Mouse (Mus musculus): ENCODE data around the gene Trpv6. TPM values are rescaled to one million over a fixed set of nuclear protein-coding genes. Genes with fewer than 3 reads are reported as not detected.
A peak's percentile ranks its signal among the peaks of the same experiment; 100 is the strongest.

Gene Trpv6
- total and polyA plus RNA-seq, 3 experiments = not detected

GRCm38 (mm10) chr6:41605061-41605793 lies 31.0 kb downstream of the Trpv6 start, which contains the start of gene Ephb6:
Ephb6 (plus strand) TSS chr6:41605482.
- Histone ChIP-seq H3K36me3 (replicated peaks in 1 of 2; ENCODE audit: control insufficient read depth in 1 of 2, insufficient read depth in 1 of 2, low read length in 1 of 2) (no peaks in the 10 kb centered on the region), H3K27me3 (replicated peaks) (no peaks in the 10 kb centered on the region), H3K9me3 (replicated peaks; ENCODE audit: low read length) (no peaks in the 10 kb centered on the region), H3K27ac (ENCODE audit: insufficient read depth, low read depth) (no peak within 1 kb of the TSS), H3K4me2 (ENCODE audit: insufficient read depth, low read depth, poor library complexity, severe bottlenecking) (no peak within 1 kb of the TSS), H3K79me2 (replicated peaks; ENCODE audit: control insufficient read depth, extremely low read depth, insufficient read depth, poor library complexity, severe bottlenecking) (no peaks in the 10 kb centered on the region), H3K9ac (ENCODE audit: insufficient read depth, low read depth) (no peak within 1 kb of the TSS), H3K4me1 (ENCODE audit: control insufficient read depth in 1 of 2, insufficient read depth in 2 of 2) (no peaks in the 10 kb centered on the region), H3K4me3 (replicated peaks in 1 of 3; ENCODE audit: low read depth in 2 of 3, low read length in 2 of 3, poor library complexity in 1 of 3) (no peak within 1 kb of the TSS)
- DNase-seq (ENCODE audit: extremely low read depth) = no peak
- dilution Hi-C loops (cut with MboI; ENCODE audit: extremely low pct_ligation_motif_present, extremely low pct_unique_long_range_greater_than_20kb, low sequenced_read_pairs) = no loop called here
- in situ Hi-C loops (cut with MboI; ENCODE audit: low pct_ligation_motif_present, low pct_unique_long_range_greater_than_20kb, low sequenced_read_pairs) = no loop called here
- TF ChIP-seq MAX (IDR thresholded peaks at IDR 0.05; ENCODE audit: low read length) = no peak
- TF ChIP-seq IRF4 (IDR thresholded peaks at IDR 0.05; ENCODE audit: low read depth, low read length) = no peak
- TF ChIP-seq CHD1 (IDR thresholded peaks at IDR 0.05; ENCODE audit: low read depth, low read length) = no peak
- TF ChIP-seq PAX5 (IDR thresholded peaks at IDR 0.05; ENCODE audit: low read length) = no peak
- TF ChIP-seq MXI1 (IDR thresholded peaks at IDR 0.05; ENCODE audit: low read depth, low read length) = no peak

- Histone ChIP-seq H3K9ac (ENCODE audit: insufficient read depth, low read depth) (no peak overlapping the region), H3K36me3 (replicated peaks in 1 of 2; ENCODE audit: control insufficient read depth in 1 of 2, insufficient read depth in 1 of 2, low read length in 1 of 2) (no peaks in the 10 kb centered on the region), H3K27me3 (replicated peaks) (no peaks in the 10 kb centered on the region), H3K4me1 (ENCODE audit: control insufficient read depth in 1 of 2, insufficient read depth in 2 of 2) (no peaks in the 10 kb centered on the region), H3K9me3 (replicated peaks; ENCODE audit: low read length) (no peaks in the 10 kb centered on the region), H3K27ac (ENCODE audit: insufficient read depth, low read depth) (no peak overlapping the region), H3K4me3 (replicated peaks in 1 of 3; ENCODE audit: low read depth in 2 of 3, low read length in 2 of 3, poor library complexity in 1 of 3) (no peak overlapping the region), H3K79me2 (replicated peaks; ENCODE audit: control insufficient read depth, extremely low read depth, insufficient read depth, poor library complexity, severe bottlenecking) (no peaks in the 10 kb centered on the region), H3K4me2 (ENCODE audit: insufficient read depth, low read depth, poor library complexity, severe bottlenecking) (no peak overlapping the region)
- in situ Hi-C loops (cut with MboI; ENCODE audit: low pct_ligation_motif_present, low pct_unique_long_range_greater_than_20kb, low sequenced_read_pairs) (no loop called here), dilution Hi-C loops (cut with MboI; ENCODE audit: extremely low pct_ligation_motif_present, extremely low pct_unique_long_range_greater_than_20kb, low sequenced_read_pairs) (no loop called here)
- DNase-seq (ENCODE audit: extremely low read depth) = no peak
- peak; percentile 25 for TF ChIP-seq RAD21 (IDR thresholded peaks at IDR 0.05; ENCODE audit: low read depth, low read length)
- no peak for TF ChIP-seq ZC3H11A (IDR thresholded peaks at IDR 0.05; ENCODE audit: low read depth, low read length)
- TF ChIP-seq ZKSCAN1 (IDR thresholded peaks at IDR 0.05; ENCODE audit: borderline replicate concordance, low read depth, low read length) = no peak
- TF ChIP-seq ETS1 (conservative IDR thresholded peaks at IDR 0.05; ENCODE audit: low read depth, low read length) = no peak
- no peak for TF ChIP-seq ZNF384 (IDR thresholded peaks at IDR 0.05; ENCODE audit: low read depth, low read length)
- peak; percentile 6; the same call in 1 of the 2 replicates for TF ChIP-seq SMC3 (IDR thresholded peaks at IDR 0.05; ENCODE audit: low read depth, low read length)
- peak in 1 of 2 experiments; percentile 20; a peak in 1 of 4 replicates for TF ChIP-seq CTCF (conservative IDR thresholded peaks at IDR 0.05 in 1 of 2, IDR thresholded peaks at IDR 0.05 in 1 of 2; ENCODE audit: low read depth in 2 of 2, low read length in 2 of 2)
Observed at GRCm38 (mm10) chr6:41604401-41605050, 31.7 kb downstream of the Trpv6 start.

GRCm38 (mm10) chr6:41582189-41582588 lies 54.0 kb downstream of the Trpv6 start:
- Histone ChIP-seq H3K4me3 (replicated peaks in 1 of 3; ENCODE audit: low read depth in 2 of 3, low read length in 2 of 3, poor library complexity in 1 of 3) (no peak overlapping the region), H3K79me2 (replicated peaks; ENCODE audit: control insufficient read depth, extremely low read depth, insufficient read depth, poor library complexity, severe bottlenecking) (no peaks in the 10 kb centered on the region), H3K9me3 (replicated peaks; ENCODE audit: low read length) (no peaks in the 10 kb centered on the region), H3K27me3 (replicated peaks) (no peaks in the 10 kb centered on the region), H3K9ac (ENCODE audit: insufficient read depth, low read depth) (no peak overlapping the region), H3K4me1 (ENCODE audit: control insufficient read depth in 1 of 2, insufficient read depth in 2 of 2) (no peaks in the 10 kb centered on the region), H3K4me2 (ENCODE audit: insufficient read depth, low read depth, poor library complexity, severe bottlenecking) (no peak overlapping the region), H3K27ac (ENCODE audit: insufficient read depth, low read depth) (no peak overlapping the region), H3K36me3 (replicated peaks in 1 of 2; ENCODE audit: control insufficient read depth in 1 of 2, insufficient read depth in 1 of 2, low read length in 1 of 2) (no peaks in the 10 kb centered on the region)
- in situ Hi-C loops (cut with MboI; ENCODE audit: low pct_ligation_motif_present, low pct_unique_long_range_greater_than_20kb, low sequenced_read_pairs) (no loop called here), dilution Hi-C loops (cut with MboI; ENCODE audit: extremely low pct_ligation_motif_present, extremely low pct_unique_long_range_greater_than_20kb, low sequenced_read_pairs) (no loop called here)
- no peak for TF ChIP-seq CHD2 (IDR thresholded peaks at IDR 0.05; ENCODE audit: low read length)
- no peak for TF ChIP-seq SIN3A (IDR thresholded peaks at IDR 0.05; ENCODE audit: low read length)
- no peak for TF ChIP-seq CTCF (conservative IDR thresholded peaks at IDR 0.05 in 1 of 2, IDR thresholded peaks at IDR 0.05 in 1 of 2; ENCODE audit: low read depth in 2 of 2, low read length in 2 of 2)
- DNase-seq (ENCODE audit: extremely low read depth) = no peak

Data from CH12.LX (cell line).